Mouse (Mus musculus) liver, adult 2 months (tissue): ENCODE results near the gene Stpg4. TPM values are rescaled to one million over a fixed set of nuclear protein-coding genes. Genes with fewer than 3 reads are reported as not detected.

ENCODE experiments used
- DNase-seq: peaks from one replicate; pipeline ENCODE4 v3.0.0-alpha.2; 2011; ENCODE audit warnings: low read depth, low spot score; ENCODE audit errors: extremely low read depth
- H3K27ac ChIP-seq: fragments of 200-500 bp; replicated peaks from 2 replicates; pipeline ENCODE4 v1.5.1; 2012; ENCODE audit warnings: low read depth, mild to moderate bottlenecking, control low read depth, inconsistent platforms, low read length; ENCODE audit not compliant: insufficient read depth
- H3K27me3 ChIP-seq: fragments of 200-500 bp; 2 replicates; pipeline ENCODE4 v1.6.1; 2012; ENCODE audit warnings: mild to moderate bottlenecking, moderate library complexity, low read length, inconsistent platforms; ENCODE audit not compliant: control insufficient read depth, insufficient read depth
- H3K36me3 ChIP-seq: fragments of 200-500 bp; 2 replicates; pipeline ENCODE4 v1.6.1; 2012; ENCODE audit warnings: low read length, inconsistent platforms; ENCODE audit not compliant: control insufficient read depth, insufficient read depth
- H3K4me1 ChIP-seq: fragments of 200-500 bp; 2 replicates; pipeline ENCODE4 v1.6.1; 2011; ENCODE audit warnings: low read length; ENCODE audit not compliant: control insufficient read depth, insufficient read depth
- H3K4me3 ChIP-seq: fragments of 200-500 bp; 2 replicates; pipeline ENCODE4 v1.5.1; 2011; ENCODE audit warnings: low read depth, mild to moderate bottlenecking, control low read depth, low read length, moderate library complexity; ENCODE audit not compliant: insufficient read depth
- H3K79me2 ChIP-seq: fragments of 200-500 bp; 2 replicates; pipeline ENCODE4 v1.6.1; 2012; ENCODE audit warnings: inconsistent platforms, mild to moderate bottlenecking, low read length, moderate library complexity; ENCODE audit not compliant: control insufficient read depth, insufficient read depth
- H3K9ac ChIP-seq: fragments of 200-500 bp; 2 replicates; pipeline ENCODE4 v1.6.1; 2012; ENCODE audit warnings: low read depth, mild to moderate bottlenecking, control low read depth, inconsistent platforms, low read length
- CTCF ChIP-seq: fragments of 200-500 bp; IDR thresholded peaks from 2 replicates; pipeline ENCODE4 v1.5.1; 2011; ENCODE audit warnings: low read depth, low read length, control low read depth
- POLR2A ChIP-seq: fragments of 200-500 bp; IDR thresholded peaks from 2 replicates; pipeline ENCODE4 v1.6.1; 2011; ENCODE audit warnings: low read length, control low read depth; ENCODE audit not compliant: insufficient read depth; ENCODE audit errors: extremely low read depth
- WGBS: fragments of 180-500 bp; shearing (Covaris S2); methylation state at CpG from one replicate; pipeline ENCODE4 v1.1.7; 2018; 5-methylcytosine and 5-hydroxymethylcytosine counted together
- polyA plus RNA-seq: library from polyadenylated mRNA; depleted of rRNA; stranded (reverse); fragments of >200 nt; gene quantifications from 2 replicates; pipeline ENCODE4 v1.2.3, GENCODE M21; 2012; rRNA removed
- total RNA-seq: library from RNA; depleted of rRNA; stranded (reverse); fragments of >200 nt; gene quantifications from 2 replicates; pipeline ENCODE4 v1.2.3, GENCODE M21; 2014; rRNA removed

The Stpg4 gene
- not detected in 2 replicates for total RNA-seq
- not detected in 2 replicates for polyA plus RNA-seq

DNA sequence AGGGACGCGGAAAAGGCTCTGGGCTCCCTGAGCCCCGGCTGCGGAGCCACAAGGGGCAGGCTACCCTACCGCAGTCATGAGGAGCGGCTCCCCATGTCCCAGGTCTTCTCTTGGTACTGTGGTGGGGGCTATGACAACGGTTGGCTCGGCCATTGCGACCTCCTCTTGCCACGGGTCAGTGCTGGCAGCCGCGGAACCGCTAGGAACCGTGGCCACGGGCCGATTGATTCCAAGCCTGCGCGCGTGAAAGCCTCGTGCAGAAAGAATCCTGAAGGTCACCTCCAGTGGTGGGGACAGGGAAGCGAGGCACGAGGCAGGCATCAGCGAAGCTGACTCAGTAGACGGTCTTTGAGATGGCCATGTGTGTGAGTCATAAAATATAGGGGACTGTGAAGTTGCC, at the start of gene Stpg4:
Gene Stpg4, minus strand, starts transcription at position 231 of the 400 bp plus-strand sequence.
- H3K79me2 ChIP-seq = no peaks in the 10 kb centered on the region
- TF ChIP-seq CTCF (no peak), POLR2A (no peak)
- DNase-seq = no peak
- no peak within 1 kb of the TSS for H3K9ac ChIP-seq
- H3K27ac ChIP-seq = no peak within 1 kb of the TSS
- no peaks in the 10 kb centered on the region for H3K4me1 ChIP-seq
- no peaks in the 10 kb centered on the region for H3K27me3 ChIP-seq
- peaks cover 9% of the 10 kb centered on the region for H3K36me3 ChIP-seq
- no peak within 1 kb of the TSS for H3K4me3 ChIP-seq
- WGBS = 67% methylated on average over 24 of the region's 24 CpGs

DNA sequence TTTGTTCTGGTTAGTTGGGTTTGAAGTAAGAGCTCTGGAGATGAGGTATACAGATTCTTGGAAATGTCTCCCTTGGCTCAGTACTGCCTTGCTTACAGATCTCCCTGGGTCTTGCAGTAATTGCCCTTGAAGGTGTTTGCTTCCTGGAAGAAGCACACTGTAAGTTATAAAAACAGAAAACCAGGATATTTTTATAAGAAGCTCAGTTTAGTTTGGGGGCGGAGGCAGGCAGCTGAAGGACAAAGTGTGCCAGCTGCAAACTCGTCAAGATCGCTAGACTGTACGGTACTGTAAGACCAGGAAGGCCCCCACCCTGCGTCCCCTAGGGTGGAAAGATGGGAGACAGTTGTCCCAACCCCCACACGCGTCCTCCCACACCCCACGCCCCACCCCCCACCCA, 47.8 kb upstream of the Stpg4 start:
- peaks cover 2% of the 10 kb centered on the region for H3K4me1 ChIP-seq
- H3K4me3 ChIP-seq = no peak overlapping the region

DNA sequence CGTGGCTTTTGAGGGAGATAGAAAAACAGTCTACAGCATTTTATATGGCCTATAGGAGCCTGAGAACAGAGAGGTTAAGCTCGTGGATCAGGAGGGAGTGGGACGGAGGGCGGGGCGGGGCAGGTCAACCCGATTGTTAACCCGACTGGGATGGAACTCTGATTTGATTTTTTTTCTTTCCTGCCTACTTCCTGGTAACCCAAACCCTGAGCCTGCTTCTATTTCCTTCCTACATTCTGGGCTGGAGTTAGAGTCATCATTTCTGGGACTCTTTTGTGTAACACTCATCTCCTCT, 46.9 kb upstream of the Stpg4 start:
- H3K9ac ChIP-seq = no peak overlapping the region; the same call in 1 of the 2 replicates

More for the DNA sequence above, 47.8 kb upstream of the Stpg4 start:
- 73% methylated on average over 8 of the region's 8 CpGs for WGBS
- no peaks in the 10 kb centered on the region for H3K79me2 ChIP-seq
- no peak for DNase-seq
- no peak overlapping the region for H3K9ac ChIP-seq
- H3K27ac ChIP-seq = no peak overlapping the region
- TF ChIP-seq CTCF (no peak), POLR2A (no peak)
- no peaks in the 10 kb centered on the region for H3K36me3 ChIP-seq
- no peaks in the 10 kb centered on the region for H3K27me3 ChIP-seq

DNA sequence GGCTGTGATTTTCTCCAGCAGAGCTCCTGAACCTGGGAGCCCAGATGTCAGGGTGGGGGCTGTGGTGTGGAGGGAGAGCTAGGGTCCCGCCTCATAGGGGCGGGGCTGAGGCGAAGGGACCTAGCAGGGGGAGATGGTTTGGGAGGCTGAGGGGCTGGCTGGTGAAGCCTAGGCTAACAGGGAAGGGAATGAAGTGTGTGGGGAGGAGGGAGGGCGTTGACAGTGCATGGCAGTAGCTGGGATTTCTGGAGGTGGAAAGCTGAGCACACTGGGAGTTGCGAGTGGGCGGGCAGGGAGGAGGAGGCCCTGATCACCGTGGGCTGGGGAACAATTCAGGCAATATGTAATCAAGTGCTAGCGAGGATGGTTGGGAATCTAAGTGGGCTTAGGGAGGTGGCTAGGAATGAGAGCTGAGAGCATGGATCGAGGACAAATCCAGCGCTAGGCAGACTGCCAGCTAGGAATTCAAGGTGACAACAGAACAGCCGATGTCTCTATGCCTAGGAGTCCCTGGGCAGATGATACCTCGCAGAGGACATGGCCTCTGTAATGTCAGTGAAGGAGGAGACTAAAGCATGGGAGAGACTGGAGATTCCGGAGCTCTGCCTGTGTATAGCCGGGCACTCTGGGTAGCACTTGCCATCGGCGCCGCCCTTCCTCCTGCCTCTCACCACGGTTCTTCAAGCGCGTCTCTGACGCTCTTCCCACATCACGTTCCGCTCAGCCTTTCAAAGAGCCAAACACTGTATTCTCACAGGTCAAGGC, 46.4 kb upstream of the Stpg4 start:
- H3K27ac ChIP-seq = peak overlapping the region; percentile 26
- DNase-seq = peak; percentile 8
- 5% methylated on average over 23 of the region's 23 CpGs for WGBS

More for the DNA sequence above, 46.9 kb upstream of the Stpg4 start:
- Histone ChIP-seq H3K27ac (peak overlapping the region; percentile 26), H3K79me2 (no peaks in the 10 kb centered on the region), H3K4me3 (peak overlapping the region; percentile 44; the same call in 1 of the 2 replicates), H3K36me3 (no peaks in the 10 kb centered on the region), H3K27me3 (no peaks in the 10 kb centered on the region), H3K4me1 (peaks cover 2% of the 10 kb centered on the region)
- 12% methylated on average over 7 of the region's 7 CpGs for WGBS
- TF ChIP-seq POLR2A = no peak
- TF ChIP-seq CTCF = no peak
- DNase-seq = peak; percentile 3

DNA sequence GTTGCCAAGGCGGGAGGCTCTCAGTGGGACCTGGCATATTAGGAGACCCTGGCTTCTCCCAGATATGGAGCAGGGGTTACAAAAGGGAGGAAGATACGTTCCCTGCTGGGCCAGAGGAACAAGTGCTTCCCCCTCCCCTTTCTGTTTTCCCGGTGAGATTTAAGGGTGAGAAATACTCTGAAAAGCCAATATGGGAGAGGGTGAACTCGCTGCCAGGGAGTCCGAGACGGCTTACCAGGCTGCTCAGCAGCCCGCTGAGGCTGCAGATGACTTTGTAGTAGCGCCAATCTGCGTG, 45.8 kb upstream of the Stpg4 start:
- no peaks in the 10 kb centered on the region; the same call in 1 of the 2 replicates for H3K4me1 ChIP-seq
- WGBS = 17% methylated on average over 9 of the region's 9 CpGs
- H3K27ac ChIP-seq = peak overlapping the region; percentile 26
- no peaks in the 10 kb centered on the region for H3K27me3 ChIP-seq
- no peaks in the 10 kb centered on the region for H3K79me2 ChIP-seq
- peak overlapping the region; percentile 7 for H3K9ac ChIP-seq
- H3K36me3 ChIP-seq = no peaks in the 10 kb centered on the region
- peak overlapping the region; percentile 44 for H3K4me3 ChIP-seq
- no peak for DNase-seq
- TF ChIP-seq CTCF = no peak
- no peak for TF ChIP-seq POLR2A

More for the DNA sequence above, 46.4 kb upstream of the Stpg4 start:
- peak overlapping the region; percentile 44; the same call in 1 of the 2 replicates for H3K4me3 ChIP-seq
- peaks cover 2% of the 10 kb centered on the region for H3K4me1 ChIP-seq
- H3K36me3 ChIP-seq = no peaks in the 10 kb centered on the region
- TF ChIP-seq CTCF (no peak), POLR2A (no peak)
- H3K79me2 ChIP-seq = no peaks in the 10 kb centered on the region
- no peaks in the 10 kb centered on the region for H3K27me3 ChIP-seq
- peak overlapping the region; percentile 7 for H3K9ac ChIP-seq

DNA sequence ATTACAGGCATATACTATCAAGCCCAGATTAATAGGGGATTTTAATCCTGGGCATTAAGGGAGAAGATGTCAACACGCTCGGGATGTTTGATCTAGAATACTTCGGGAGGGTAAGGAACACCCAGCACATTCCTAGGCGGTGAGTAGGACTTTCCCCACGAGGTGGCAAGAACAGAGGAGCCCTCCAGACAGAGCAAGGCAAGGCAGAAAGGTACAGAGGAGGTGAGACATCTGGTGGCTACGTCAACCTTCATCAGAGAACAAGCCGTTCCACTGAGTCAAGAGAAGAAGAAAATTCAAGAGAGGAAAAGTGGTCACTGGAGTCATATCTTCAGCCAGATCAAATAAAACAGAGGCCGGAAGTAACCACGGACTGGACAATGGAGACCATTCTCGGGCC, 45.3 kb upstream of the Stpg4 start:
- Histone ChIP-seq H3K4me3 (peak overlapping the region; percentile 13; the same call in 1 of the 2 replicates), H3K79me2 (no peaks in the 10 kb centered on the region), H3K4me1 (no peaks in the 10 kb centered on the region; the same call in 1 of the 2 replicates), H3K27me3 (no peaks in the 10 kb centered on the region), H3K36me3 (no peaks in the 10 kb centered on the region), H3K9ac (peak overlapping the region; percentile 32; the same call in 1 of the 2 replicates), H3K27ac (peak overlapping the region; percentile 26)
- no peak for DNase-seq
- 61% methylated on average over 10 of the region's 10 CpGs for WGBS
- TF ChIP-seq POLR2A (no peak), CTCF (no peak)
